Mouse (Mus musculus) left cerebral cortex, postnatal 10 days (tissue): ENCODE measurements at regions not wholly inside any gene's neighbourhood (a gene's known extent, or its start where the extent isn't known, plus 50 kb on each side); places are given as distances from the start of the nearest gene placed in this dataset.

ENCODE experiments used
- DNase-seq, 2 experiments: peaks; one replicate each; pipeline ENCODE4 v3.0.0; 2021 to 2022; ENCODE audit warnings: low spot score in 2 of 2, mixed read lengths in 1 of 2; ENCODE audit errors: extremely low spot score in 1 of 2
- intact Hi-C: fragments of 180-260 bp; cut with DNase I; formaldehyde crosslinking; loops from one replicate; pipeline ENCODE4 v1.15.1; 2025

DNA sequence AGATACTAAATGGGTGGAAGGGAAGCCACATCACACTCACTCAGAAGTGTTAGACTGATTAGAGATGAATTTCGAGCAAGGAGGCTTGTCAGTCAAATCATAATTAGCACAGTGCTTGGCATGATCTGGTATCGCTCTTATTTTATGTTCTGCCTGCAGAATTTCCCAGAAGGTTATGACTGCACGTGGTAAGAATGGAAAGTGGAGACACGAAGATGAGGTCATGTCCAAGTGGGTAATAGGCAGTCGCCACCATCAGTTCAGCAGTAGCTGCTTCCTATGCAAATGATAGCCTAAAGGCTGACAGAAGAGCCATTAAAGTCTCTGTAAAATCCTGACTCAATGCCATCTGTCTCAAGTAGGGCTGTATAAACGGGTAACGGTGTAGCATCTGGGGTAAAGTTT lies 186.0 kb upstream of the Slc30a5 start:
- no peak for DNase-seq
- intact Hi-C loops: no loop called here

- no peak for DNase-seq
- intact Hi-C loops: no loop called here
These were observed 183.8 kb upstream of the Slc30a5 start for GRCm38 (mm10) chr13:101017041-101017440.

GRCm38 (mm10) chr13:101016181-101016580 lies 183.0 kb upstream of the Slc30a5 start:
- no peak for DNase-seq

DNA sequence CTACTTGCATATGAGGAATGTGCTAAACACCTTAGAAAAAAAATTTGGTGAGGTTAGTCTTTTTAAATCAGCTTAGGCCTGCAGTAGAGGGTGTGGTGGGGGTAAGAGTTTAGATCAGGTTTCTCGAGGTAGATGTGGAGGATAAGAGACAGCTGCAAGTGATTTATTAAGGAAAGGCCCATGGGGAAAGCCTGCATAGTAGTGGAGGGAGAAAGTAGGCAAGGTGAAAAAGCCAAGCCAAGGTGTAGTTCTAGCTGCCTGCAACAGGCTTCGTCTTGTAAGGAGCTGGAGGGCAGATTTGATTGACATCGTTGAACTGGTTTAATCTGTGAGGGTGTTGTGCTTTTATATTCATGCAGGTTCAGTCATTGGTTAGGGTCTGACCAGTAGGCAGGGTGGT lies 182.2 kb upstream of the Slc30a5 start:
- DNase-seq: no peak

More at GRCm38 (mm10) chr13:101016181-101016580, 183.0 kb upstream of the Slc30a5 start:
- intact Hi-C loops: no loop called here

GRCm38 (mm10) chr13:101013604-101014003 lies 180.4 kb upstream of the Slc30a5 start:
- intact Hi-C loops: no loop called here
- DNase-seq: no peak

More for the DNA sequence above, 182.2 kb upstream of the Slc30a5 start:
- intact Hi-C loops: no loop called here

- intact Hi-C loops: no loop called here
- no peak for DNase-seq
These were observed 157.4 kb upstream of the Slc30a5 start for GRCm38 (mm10) chr13:100990646-100991045.

DNA sequence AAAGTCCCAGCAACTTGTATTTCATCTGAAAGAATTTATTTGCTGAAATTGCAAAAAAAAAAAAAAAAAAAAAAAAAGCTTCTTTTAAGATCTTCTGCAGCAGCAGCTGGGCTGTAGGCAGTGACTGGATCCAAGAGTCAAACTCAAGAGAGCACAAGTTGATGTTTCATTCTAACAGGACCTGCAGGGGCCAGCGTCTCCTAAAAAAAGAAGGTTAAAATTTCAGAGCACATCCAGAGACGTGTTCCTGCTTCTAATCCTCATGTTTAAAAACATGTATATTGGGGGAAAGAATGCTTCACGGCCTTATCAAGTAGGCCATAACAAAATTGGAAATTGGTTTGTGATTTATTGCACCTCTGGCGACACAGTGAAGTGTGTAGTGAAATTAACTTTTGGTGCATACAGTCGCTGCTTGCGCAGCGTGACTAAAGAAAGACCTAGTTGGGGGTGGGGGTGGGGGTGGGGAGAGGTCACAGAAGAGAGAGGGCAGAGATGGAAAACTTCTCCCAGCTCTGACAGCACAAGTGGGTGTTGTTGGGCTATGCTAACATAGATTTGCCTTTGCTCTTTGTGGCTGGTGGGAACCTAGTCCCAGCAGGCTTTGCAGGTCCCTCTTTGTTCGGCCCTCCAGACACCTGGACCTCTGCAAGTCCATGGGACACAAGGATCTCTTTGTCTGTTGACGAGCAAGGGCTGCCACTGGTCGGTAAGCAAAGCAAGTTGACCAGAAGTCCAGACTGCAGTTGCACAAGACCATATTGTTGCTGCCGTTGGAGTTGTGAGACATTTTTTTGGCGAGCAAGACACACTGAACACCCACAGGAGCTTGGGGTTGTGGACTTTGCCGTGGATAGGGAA lies 155.7 kb upstream of the Slc30a5 start:
- intact Hi-C loops: no loop called here
- no peak for DNase-seq

- intact Hi-C loops: no loop called here
- DNase-seq: no peak
These were observed 154.9 kb upstream of the Slc30a5 start for GRCm38 (mm10) chr13:100988116-100988515.

DNA sequence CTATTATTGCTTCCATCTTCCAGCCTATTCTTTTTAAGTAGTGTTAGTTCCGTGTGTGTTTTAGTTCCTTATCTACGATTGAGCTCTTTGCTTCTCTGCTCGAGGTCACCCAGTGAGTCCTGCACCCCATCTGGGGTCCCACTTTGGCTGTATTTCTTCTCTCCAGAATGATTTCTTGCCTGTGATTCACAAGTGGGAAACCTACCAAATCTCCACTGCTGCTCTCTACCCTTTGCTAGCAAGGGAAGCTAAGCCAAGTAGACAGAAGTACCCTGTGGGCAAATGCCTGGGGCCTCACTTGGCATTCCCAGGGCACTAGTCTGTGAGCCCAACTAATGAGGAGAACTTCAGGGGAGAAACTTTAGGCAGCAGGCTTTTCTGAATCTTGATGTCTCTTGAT lies 142.5 kb upstream of the Slc30a5 start:
- DNase-seq: no peak
- intact Hi-C loops: no loop called here

GRCm38 (mm10) chr13:100971080-100972017 lies 138.1 kb upstream of the Slc30a5 start:
- no peak for DNase-seq
- intact Hi-C loops: no loop called here

GRCm38 (mm10) chr13:100962811-100963540 lies 129.7 kb upstream of the Slc30a5 start:
- intact Hi-C loops: no loop called here

DNA sequence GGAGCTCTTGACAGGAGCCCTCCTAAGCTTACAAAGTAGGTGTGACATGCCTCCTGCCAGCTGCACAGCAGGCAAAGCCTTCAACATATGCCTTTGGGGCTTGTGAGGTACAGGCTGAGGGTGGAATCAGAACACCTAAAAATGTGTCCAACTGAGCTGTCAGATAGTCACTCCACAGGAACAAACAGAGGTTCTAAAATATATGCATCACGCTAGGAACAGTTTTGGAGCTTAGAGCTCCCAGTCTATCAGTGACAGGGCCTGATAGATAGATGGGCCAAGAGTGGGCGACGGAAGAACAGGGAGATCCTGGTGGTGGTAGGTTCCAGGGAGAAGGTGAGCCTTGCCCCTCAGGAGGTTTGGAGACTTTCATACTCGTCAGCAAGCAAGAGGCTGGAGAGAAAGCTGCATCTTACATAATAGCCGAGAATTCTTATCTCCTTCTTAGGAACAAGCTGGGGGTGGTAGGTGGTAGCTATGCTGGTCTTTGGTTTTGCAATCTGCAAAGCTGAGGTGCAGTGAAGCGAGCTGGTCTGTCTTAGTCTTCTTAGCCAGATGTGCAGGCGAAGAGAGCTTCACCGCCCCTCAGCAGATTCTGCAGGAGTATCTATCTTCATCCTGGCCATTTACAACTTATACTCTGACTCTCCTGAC lies 121.5 kb upstream of the Slc30a5 start:
- DNase-seq: no peak
- intact Hi-C loops: no loop called here

More at GRCm38 (mm10) chr13:100962811-100963540, 129.7 kb upstream of the Slc30a5 start:
- no peak for DNase-seq

DNA sequence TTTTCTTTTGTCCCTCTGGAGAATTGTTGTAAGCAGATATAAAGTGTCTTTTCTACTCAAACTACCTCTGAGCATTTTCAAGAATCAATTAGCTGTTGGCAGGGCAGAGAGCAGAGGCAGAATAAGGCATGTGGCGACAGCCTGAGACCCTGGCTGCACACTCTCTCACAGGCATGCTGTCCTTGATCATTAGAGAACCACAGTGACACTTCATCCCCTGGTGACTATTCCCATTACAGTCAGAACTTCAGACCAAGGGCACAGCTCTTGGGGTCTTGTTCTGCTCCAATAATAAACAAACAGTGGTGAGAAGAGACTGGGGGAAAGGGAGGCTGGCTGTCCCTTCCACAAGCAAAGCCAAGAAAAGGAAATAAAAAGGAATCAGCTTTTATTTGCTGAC lies 120.9 kb upstream of the Slc30a5 start:
- intact Hi-C loops: no loop called here
- no peak for DNase-seq

DNA sequence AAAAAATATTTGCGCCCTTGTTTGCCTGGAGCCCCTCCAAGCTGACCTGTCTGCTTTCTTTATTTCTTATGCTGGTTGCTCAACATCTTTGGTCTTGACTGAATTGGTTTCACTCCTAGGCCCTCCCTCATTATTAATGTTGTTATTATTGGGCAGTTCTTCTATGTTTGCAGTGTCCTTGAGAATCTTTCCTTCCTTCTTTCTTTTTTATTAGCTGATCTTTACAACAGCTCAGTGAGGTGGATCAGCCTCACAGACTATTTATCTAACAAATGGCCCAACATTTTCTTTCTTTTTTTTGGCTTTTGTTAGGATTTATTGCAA lies 117.9 kb upstream of the Slc30a5 start:
- intact Hi-C loops: no loop called here
- no peak for DNase-seq

GRCm38 (mm10) chr13:100950348-100951184 lies 117.3 kb upstream of the Slc30a5 start:
- intact Hi-C loops: no loop called here

GRCm38 (mm10) chr13:100943206-100943848 lies 110.1 kb upstream of the Slc30a5 start:
- intact Hi-C loops: no loop called here
- DNase-seq: no peak

More at GRCm38 (mm10) chr13:100950348-100951184, 117.3 kb upstream of the Slc30a5 start:
- no peak for DNase-seq

DNA sequence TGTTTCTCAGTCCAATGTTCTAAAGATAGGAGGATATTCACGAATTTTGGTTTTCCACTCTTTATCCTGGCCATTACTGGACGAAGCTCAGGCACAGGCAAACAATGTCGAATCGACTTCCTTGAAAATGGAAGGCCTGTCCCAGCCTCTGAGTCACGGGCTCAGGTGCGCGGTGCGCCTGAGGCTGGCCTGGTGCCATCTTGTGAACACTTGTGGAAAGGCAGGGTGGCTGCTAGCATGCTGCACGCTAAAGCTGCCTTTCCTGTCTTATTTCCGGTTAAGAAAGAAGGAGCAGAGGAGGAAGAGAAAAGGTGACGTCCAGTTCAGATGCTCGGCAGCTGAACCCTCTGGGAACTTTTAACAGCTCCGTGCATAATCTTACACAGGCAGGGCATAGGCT lies 107.6 kb upstream of the Slc30a5 start:
- DNase-seq: no peak
- intact Hi-C loops: no loop called here
